Mouse (Mus musculus) spleen, adult 2 months (tissue): ENCODE results near the gene Kiss1.

ENCODE experiments used
- CTCF ChIP-seq: fragments of 200-500 bp; IDR thresholded peaks from 2 replicates; pipeline ENCODE4 v1.5.1; 2011; ENCODE audit warnings: mild to moderate bottlenecking, inconsistent platforms; ENCODE audit not compliant: insufficient read depth, insufficient read length, insufficient replicate concordance; ENCODE audit errors: extremely low read depth
- POLR2A ChIP-seq: fragments of 200-500 bp; IDR thresholded peaks from 2 replicates; pipeline ENCODE4 v1.6.1; 2011; ENCODE audit warnings: low read depth, low read length, inconsistent platforms

DNA sequence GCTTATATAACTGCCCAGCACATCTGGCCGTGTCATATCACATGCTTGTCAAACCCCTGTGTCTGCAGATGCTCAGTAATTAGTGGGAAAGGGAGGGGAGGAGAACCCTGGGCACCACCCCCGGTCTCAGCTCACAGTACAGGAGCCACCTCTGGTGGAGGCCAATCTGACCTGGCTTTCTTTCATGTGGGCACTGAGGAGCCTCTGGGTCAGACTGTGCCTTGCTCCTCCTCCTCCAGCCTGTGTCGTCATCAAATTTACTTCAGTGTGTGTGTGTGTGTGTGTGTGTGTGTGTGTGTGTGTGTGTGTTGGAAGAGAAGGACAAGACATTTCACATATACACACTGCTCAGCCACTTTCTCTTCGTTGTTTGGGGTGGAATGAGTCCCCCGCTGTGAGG, 1.7 kb downstream of the Kiss1 start:
- TF ChIP-seq CTCF (no peak), POLR2A (no peak)
